Mouse (Mus musculus) liver, adult 10 weeks (tissue): ENCODE data around the gene Hist1h3h. TPM values are rescaled to one million over a fixed set of nuclear protein-coding genes. Genes with fewer than 3 reads are reported as not detected.

Source experiments
- polyA plus RNA-seq: library from polyadenylated mRNA; stranded (reverse); fragments of 350-450 nt; fragmentation: Illumina TruSeq; extraction: RNeasy Lipid Tissue Mini Kit (QIAGEN cat#74804); gene quantifications from one replicate; pipeline ENCODE4 v1.2.3, GENCODE M21; 2014; ENCODE audit warnings: low read depth, low replicate concordance

Gene Hist1h3h
- not detected for polyA plus RNA-seq

DNA sequence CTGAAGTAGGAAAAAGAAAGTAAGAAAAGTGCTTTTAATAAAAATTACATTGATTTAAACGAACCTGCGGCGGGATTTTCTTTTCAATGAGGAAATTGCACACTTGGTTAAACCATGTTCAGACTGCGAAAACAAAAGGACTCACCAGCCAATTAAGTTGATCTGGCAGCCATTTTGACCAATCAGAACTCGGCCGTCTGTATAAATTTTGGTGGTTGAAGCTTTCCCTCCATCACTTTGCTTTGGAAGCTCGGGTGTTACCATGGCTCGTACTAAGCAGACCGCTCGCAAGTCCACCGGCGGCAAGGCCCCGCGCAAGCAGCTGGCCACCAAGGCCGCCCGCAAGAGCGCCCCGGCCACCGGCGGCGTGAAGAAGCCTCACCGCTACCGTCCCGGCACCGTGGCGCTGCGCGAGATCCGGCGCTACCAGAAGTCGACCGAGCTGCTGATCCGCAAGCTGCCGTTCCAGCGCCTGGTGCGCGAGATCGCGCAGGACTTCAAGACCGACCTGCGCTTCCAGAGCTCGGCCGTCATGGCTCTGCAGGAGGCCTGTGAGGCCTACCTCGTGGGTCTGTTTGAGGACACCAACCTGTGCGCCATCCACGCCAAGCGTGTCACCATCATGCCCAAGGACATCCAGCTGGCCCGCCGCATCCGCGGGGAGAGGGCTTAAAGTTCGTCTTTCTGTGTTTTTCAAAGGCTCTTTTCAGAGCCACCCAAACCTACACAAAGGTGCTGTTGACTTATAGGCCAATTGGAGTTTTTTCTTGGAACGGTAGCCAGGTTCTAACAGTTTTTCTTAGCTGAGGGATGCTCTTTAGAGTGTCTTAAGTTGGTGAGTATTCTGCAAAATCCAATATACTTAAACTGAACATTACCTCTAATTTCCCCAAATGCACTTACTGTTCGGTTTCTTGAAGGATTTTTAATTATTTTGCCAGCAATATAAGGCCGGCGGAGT lies at the start of gene Hist1h3h:
Gene Hist1h3h, plus strand, starts transcription at position 263 of the 961 bp plus-strand sequence.

DNA sequence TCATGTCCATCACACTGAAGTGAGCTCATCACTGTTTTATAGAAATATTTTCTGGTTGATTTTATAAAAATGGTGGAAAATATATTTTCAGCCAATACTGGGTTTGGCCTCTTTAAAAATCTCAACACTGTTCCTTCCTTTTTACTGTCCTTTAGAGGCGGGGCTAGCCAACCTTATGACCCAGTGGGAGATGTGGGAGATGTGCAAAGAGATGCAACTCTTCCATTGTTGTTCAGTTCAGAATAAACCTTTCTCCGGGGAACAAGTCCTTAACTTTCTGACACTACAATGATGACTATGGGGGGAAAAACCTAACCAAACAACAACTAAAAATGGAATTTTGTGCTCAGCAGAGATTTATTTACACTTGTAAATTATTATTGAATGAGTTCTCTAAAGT lies 40.2 kb upstream of the Hist1h3h start, which contains the start of gene Olfr1360:
Gene Olfr1360, minus strand, starts transcription at position 101 of the 400 bp plus-strand sequence.

DNA sequence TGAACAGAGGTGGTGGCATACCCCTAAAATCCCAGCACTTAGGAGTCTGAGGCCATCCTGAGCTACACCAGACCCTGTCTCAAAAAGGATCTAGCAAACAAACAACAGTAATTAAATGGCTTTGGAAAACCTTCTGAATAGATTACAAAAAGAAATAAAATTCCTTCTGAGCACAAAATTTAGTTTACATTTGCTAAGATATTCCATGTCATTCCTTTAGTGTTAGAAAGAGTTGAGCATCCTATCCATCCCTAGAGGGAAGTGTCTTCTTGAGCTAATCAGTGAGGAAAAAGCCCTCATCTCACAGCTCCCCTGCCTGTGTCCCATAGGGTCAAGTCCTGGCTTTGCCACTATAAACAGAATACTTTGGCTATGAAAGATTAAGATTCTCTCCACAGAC lies 19.6 kb upstream of the Hist1h3h start, which contains the start of gene Olfr1359:
Gene Olfr1359, plus strand, starts transcription at position 301 of the 400 bp plus-strand sequence.

DNA sequence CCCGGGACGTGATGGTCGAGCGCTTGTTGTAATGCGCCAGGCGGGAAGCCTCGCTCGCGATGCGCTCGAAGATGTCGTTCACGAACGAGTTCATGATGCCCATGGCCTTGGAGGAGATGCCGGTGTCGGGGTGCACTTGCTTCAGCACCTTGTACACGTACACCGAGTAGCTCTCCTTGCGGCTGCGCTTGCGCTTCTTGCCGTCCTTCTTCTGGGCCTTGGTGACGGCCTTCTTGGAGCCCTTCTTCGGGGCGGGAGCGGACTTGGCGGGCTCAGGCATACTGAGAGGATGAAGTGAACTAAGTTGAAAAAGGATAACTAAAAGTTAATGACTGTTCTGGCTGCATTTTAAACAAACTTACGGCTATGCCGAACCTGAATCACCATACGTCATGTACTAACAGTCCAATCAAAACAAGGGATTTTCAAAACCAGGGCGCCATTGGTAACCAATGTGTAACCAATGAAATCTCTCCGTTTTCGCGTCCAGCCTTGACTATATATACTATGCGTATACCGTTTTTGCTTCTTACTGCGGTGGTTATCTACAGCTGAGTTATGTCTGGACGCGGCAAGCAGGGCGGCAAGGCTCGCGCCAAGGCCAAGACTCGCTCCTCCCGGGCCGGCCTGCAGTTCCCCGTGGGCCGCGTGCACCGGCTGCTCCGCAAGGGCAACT lies 1.5 kb upstream of the Hist1h3h start, which contains the start of the genes Hist1h2bl and Hist1h2ai:
Gene Hist1h2bl, minus strand, starts transcription at position 280 of the 676 bp plus-strand sequence.
Gene Hist1h2ai, plus strand, starts transcription at position 559 of the 676 bp plus-strand sequence.

DNA sequence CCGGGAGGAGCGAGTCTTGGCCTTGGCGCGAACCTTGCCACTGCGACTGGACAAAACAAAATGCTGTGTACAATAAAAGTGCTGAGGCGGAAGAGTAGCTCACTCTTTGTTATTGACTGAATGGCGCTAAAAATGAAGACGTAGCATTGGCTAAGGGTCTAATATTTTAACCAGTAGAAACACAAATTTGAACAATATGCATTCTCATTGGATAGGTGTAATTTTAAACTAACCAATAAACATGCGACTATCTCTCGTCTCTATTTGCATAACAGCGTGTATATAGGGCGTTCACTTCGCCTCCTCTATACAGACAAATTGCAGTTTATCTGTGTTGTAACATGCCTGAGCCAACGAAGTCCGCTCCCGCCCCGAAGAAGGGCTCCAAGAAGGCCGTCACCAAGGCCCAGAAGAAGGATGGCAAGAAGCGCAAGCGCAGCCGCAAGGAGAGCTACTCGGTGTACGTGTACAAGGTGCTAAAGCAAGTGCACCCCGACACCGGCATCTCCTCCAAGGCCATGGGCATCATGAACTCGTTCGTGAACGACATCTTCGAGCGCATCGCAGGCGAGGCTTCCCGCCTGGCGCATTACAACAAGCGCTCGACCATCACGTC lies 4.4 kb downstream of the Hist1h3h start, which contains the start of gene Hist1h2bm:
Gene Hist1h2bm, plus strand, starts transcription at position 288 of the 616 bp plus-strand sequence.

DNA sequence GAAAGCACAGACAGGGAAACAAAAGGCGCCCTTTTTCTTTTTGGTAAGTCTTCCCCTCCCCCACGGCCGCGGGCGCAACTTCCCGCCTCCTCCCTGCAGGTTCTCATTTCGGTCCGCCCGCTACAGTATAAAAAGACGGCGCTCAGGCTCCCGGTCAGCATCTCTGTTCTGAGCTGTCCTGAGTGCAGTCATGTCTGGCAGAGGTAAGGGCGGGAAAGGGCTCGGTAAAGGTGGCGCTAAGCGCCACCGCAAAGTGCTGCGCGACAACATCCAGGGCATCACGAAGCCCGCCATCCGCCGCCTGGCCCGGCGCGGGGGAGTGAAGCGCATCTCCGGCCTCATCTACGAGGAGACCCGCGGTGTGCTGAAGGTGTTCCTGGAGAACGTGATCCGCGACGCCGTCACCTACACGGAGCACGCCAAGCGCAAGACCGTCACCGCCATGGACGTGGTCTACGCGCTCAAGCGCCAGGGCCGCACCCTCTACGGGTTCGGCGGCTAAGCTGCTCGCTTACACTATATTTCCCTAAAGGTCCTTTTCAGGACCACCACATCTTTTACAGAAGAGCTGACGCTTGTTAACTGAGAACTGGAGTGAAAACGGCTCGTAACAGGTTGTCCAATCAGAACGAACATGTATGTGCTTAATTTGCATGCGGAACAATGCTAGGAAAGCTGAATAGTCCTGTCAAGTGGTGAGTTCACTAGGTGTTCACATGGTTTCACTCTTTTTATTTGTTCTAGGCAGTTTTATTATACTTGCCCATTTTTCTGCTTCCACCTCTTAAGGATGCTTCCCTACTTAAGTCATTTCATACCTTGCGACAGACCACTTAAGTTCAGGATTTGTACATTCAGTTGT lies 17.7 kb downstream of the Hist1h3h start, which contains the start of gene Hist1h4j:
Gene Hist1h4j, plus strand, starts transcription at position 159 of the 862 bp plus-strand sequence.

DNA sequence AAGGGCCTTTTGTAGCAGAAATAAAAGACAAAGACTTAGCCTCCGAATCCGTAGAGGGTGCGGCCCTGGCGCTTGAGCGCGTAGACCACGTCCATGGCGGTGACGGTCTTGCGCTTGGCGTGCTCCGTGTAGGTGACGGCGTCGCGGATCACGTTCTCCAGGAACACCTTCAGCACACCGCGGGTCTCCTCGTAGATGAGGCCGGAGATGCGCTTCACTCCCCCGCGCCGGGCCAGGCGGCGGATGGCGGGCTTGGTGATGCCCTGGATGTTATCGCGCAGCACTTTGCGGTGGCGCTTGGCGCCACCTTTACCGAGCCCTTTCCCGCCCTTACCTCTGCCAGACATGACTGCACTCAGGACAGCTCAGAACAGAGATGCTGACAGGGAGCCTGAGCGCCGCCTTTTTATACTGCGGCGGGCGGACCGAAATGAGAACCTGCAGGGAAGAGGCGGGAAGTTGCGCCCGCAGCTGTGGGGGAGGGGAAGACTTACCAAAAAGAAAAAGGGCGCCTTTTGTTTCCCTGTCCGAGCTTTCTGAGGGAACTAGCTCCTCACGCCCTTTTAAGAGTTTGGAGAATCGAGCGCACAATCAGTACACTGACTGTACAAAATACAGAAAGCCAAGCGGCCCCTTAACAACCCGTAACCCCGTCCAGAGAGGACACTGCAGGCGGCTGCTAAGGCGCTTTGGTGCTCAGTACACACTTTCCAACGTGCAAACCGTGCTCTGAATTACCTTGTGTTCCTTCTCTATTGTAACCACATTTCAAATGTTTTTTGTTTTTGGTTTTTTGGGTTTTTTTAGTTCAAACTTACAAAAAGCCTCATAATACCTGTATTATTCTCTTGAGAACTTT lies 32.9 kb downstream of the Hist1h3h start, which contains the start of gene Hist1h4k:
Gene Hist1h4k, minus strand, starts transcription at position 347 of the 859 bp plus-strand sequence.

DNA sequence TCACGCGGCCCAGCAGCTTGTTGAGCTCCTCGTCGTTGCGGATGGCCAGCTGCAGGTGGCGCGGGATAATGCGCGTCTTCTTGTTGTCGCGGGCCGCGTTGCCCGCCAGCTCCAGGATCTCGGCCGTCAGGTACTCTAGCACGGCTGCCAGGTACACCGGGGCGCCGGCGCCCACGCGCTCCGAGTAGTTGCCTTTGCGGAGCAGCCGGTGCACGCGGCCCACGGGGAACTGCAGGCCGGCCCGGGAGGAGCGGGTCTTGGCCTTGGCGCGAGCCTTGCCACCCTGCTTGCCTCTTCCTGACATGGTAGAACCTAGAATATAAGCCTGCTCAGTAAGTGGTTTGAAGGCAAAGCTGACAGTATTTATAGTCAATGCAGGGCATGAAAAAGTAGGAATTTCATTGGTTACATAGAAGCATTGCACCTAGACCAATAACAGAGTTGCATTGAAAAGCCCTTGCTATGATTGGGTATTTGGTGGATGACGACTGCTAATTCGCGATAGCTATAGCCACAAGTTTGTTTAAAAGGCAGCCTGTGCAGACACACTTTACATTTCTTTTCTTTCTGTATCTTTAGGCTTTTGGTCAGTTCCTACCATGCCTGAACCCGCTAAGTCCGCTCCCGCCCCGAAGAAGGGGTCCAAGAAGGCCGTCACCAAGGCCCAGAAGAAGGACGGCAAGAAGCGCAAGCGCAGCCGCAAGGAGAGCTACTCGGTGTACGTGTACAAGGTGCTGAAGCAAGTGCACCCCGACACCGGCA lies 36.2 kb downstream of the Hist1h3h start, which contains the start of the genes Hist1h2ak and Hist1h2bn:
Gene Hist1h2ak, minus strand, starts transcription at position 304 of the 762 bp plus-strand sequence.
Gene Hist1h2bn, plus strand, starts transcription at position 600 of the 762 bp plus-strand sequence.

Other genes with a start within 250 kb of the Hist1h3h start
- gene Nkapl, start 249.2 kb upstream of the Hist1h3h start, polyA plus RNA-seq = 0.90 TPM
- 0.87 TPM for gene Zkscan4, start 238.8 kb upstream of the Hist1h3h start, polyA plus RNA-seq
- gene Gm10065, start 238.2 kb upstream of the Hist1h3h start, polyA plus RNA-seq = not detected
- 0.85 TPM for gene AK157302, start 222.4 kb upstream of the Hist1h3h start, polyA plus RNA-seq
- not detected for gene Gm11273, start 216.2 kb upstream of the Hist1h3h start, polyA plus RNA-seq
- 9.3 TPM for gene Zkscan8, start 186.5 kb upstream of the Hist1h3h start, polyA plus RNA-seq
- gene Olfr1366, start 174.9 kb upstream of the Hist1h3h start, polyA plus RNA-seq = not detected
- not detected for gene Olfr1535, start 157.8 kb upstream of the Hist1h3h start, polyA plus RNA-seq
- gene Olfr1364, start 135.9 kb upstream of the Hist1h3h start, polyA plus RNA-seq = not detected
- not detected for gene Olfr1362, start 103.6 kb upstream of the Hist1h3h start, polyA plus RNA-seq
- not detected for gene Olfr11, start 75.1 kb upstream of the Hist1h3h start, polyA plus RNA-seq
- gene Olfr1361, start 54.3 kb upstream of the Hist1h3h start, polyA plus RNA-seq = not detected
- not detected for gene Olfr1360, start 40.3 kb upstream of the Hist1h3h start, polyA plus RNA-seq
- gene Olfr1359, start 19.5 kb upstream of the Hist1h3h start, polyA plus RNA-seq = not detected
- not detected for gene Hist1h2bl, start 1.5 kb upstream of the Hist1h3h start, polyA plus RNA-seq
- gene Hist1h2ai, start 1.2 kb upstream of the Hist1h3h start, polyA plus RNA-seq = not detected
- not detected for gene Hist1h2bm, start 4.4 kb downstream of the Hist1h3h start, polyA plus RNA-seq
- 0.58 TPM for gene Hist1h4j, start 17.4 kb downstream of the Hist1h3h start, polyA plus RNA-seq
- gene Hist1h4k, start 32.8 kb downstream of the Hist1h3h start, polyA plus RNA-seq = not detected
- not detected for gene Hist1h2ak, start 36.2 kb downstream of the Hist1h3h start, polyA plus RNA-seq
- not detected for gene Hist1h2bn, start 36.5 kb downstream of the Hist1h3h start, polyA plus RNA-seq
- gene Hist1h1b, start 63.0 kb downstream of the Hist1h3h start, polyA plus RNA-seq = not detected
- not detected for gene Hist1h3i, start 65.7 kb downstream of the Hist1h3h start, polyA plus RNA-seq
- gene Hist1h2an, start 69.6 kb downstream of the Hist1h3h start, polyA plus RNA-seq = not detected
- not detected for gene Hist1h2bp, start 69.8 kb downstream of the Hist1h3h start, polyA plus RNA-seq
- gene Hist1h2bq, start 92.5 kb downstream of the Hist1h3h start, polyA plus RNA-seq = not detected
- not detected for gene Hist1h2ao, start 92.8 kb downstream of the Hist1h3h start, polyA plus RNA-seq
- gene Hist1h4m, start 94.1 kb downstream of the Hist1h3h start, polyA plus RNA-seq = not detected
- gene Hist1h4n, start 114.5 kb downstream of the Hist1h3h start, polyA plus RNA-seq = not detected
- gene Hist1h2ap, start 115.8 kb downstream of the Hist1h3h start, polyA plus RNA-seq = not detected
- not detected for gene Hist1h2br, start 116.1 kb downstream of the Hist1h3h start, polyA plus RNA-seq
- gene Zfp184, start 227.4 kb downstream of the Hist1h3h start, polyA plus RNA-seq = not detected